Mouse (Mus musculus) midbrain, postnatal 0 days (tissue): ENCODE results near the gene Lasp1. TPM values are rescaled to one million over a fixed set of nuclear protein-coding genes. Genes with fewer than 3 reads are reported as not detected.

Source experiments
- ATAC-seq: fragments of 200-750 bp; cut with Nextera tagmentation; 2 replicates; pipeline ENCODE4 v1.8.0; 2017; ENCODE audit warnings: moderate number of reproducible peaks, mild to moderate bottlenecking, moderate TSS enrichment, moderate library complexity; ENCODE audit not compliant: low FRiP score
- DNase-seq: peaks from one replicate; pipeline ENCODE4 v3.0.0-alpha.2; 2015; ENCODE audit warnings: low spot score
- H3K27ac ChIP-seq: fragments of 300-500 bp; sonication (generic); 2 replicates; pipeline ENCODE4 v1.5.1; 2014; ENCODE audit warnings: low read depth, mild to moderate bottlenecking, low read length, mixed read lengths
- H3K27me3 ChIP-seq: fragments of 300-500 bp; sonication (generic); 2 replicates; pipeline ENCODE4 v1.6.1; 2014; ENCODE audit warnings: low read length, control low read depth, mixed read lengths; ENCODE audit not compliant: insufficient read depth
- H3K36me3 ChIP-seq: fragments of 300-500 bp; sonication (generic); 2 replicates; pipeline ENCODE4 v1.6.1; 2014; ENCODE audit warnings: low read length, control low read depth, mixed read lengths; ENCODE audit not compliant: insufficient read depth
- H3K4me1 ChIP-seq: fragments of 300-500 bp; sonication (generic); 2 replicates; pipeline ENCODE4 v1.6.1; 2014; ENCODE audit warnings: mild to moderate bottlenecking, control low read depth, antibody characterized with exemption, low read length, mixed read lengths; ENCODE audit not compliant: insufficient read depth
- H3K4me2 ChIP-seq: fragments of 300-500 bp; sonication (generic); 2 replicates; pipeline ENCODE4 v1.6.1; 2014; ENCODE audit warnings: low read depth, mild to moderate bottlenecking, low read length, mixed read lengths; ENCODE audit not compliant: poor library complexity, severe bottlenecking
- H3K4me3 ChIP-seq: fragments of 300-500 bp; sonication (generic); 2 replicates; pipeline ENCODE4 v1.5.1; 2014; ENCODE audit warnings: low read depth, mild to moderate bottlenecking, low read length, moderate library complexity
- H3K9ac ChIP-seq: fragments of 300-500 bp; sonication (generic); replicated peaks from 2 replicates; pipeline ENCODE4 v1.6.1; 2014; ENCODE audit warnings: mild to moderate bottlenecking, low read length, moderate library complexity, mixed read lengths; ENCODE audit not compliant: poor library complexity, severe bottlenecking
- H3K9me3 ChIP-seq: fragments of 300-500 bp; sonication (generic); 2 replicates; pipeline ENCODE4 v1.6.1; 2016; ENCODE audit warnings: low read length, control low read depth
- CTCF ChIP-seq: IDR thresholded peaks from 2 replicates; pipeline ENCODE4 v1.5.1; 2016; ENCODE audit warnings: antibody characterized with exemption, mild to moderate bottlenecking
- WGBS: fragments of 180-500 bp; shearing (Covaris S2); extraction: QIAGEN DNeasy Blood & Tissue Kit; methylation state at CpG from one replicate; pipeline ENCODE4 v1.1.7; 2014; 5-methylcytosine and 5-hydroxymethylcytosine counted together
- polyA plus RNA-seq: library from polyadenylated mRNA; unstranded; fragments of >200 nt; fragmentation: Nextera tagmentation; extraction: Ambion mirVana; gene quantifications from 2 replicates; pipeline ENCODE4 v1.2.1, GENCODE M21; 2015
- total RNA-seq: library from RNA; depleted of rRNA; stranded (reverse); fragments of >200 nt; gene quantifications from 2 replicates; pipeline ENCODE4 v1.2.3, GENCODE M21; 2014

The Lasp1 gene
- total and polyA plus RNA-seq, 2 experiments from 2014 or later = 179 to 206 TPM

DNA sequence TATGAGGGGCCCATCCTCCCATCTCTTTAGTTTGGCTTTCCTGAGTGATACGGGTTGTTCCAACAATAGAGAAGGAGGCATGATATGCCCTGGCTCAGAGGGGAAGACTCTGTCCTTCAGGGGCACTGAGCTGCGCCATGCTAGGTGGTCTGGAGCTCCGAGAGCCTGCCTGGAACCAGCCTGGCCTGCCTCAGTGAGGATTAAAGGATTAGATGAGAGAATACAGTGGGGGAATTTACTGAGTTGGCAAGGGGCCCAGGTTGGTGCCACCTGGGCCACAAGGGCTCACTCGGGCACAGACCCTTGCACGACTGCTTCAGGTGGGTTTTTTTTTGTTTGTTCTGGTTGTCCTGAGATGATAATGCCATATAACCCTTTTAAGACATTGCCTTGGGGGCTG lies 17.4 kb downstream of the Lasp1 start:
- no peak overlapping the region for H3K9ac ChIP-seq
- H3K9me3 ChIP-seq = no peaks in the 10 kb centered on the region
- H3K4me1 ChIP-seq = peaks cover 27% of the 10 kb centered on the region
- H3K27ac ChIP-seq = 0 out of 2 replicates have a peak overlapping the region, but pooled peaks have one; percentile 21
- no peak overlapping the region for H3K4me3 ChIP-seq
- no peak for DNase-seq
- WGBS = 33% methylated on average over 5 of the region's 5 CpGs
- no peak overlapping the region for H3K4me2 ChIP-seq
- no peak for ATAC-seq
- TF ChIP-seq CTCF = no peak
- peaks cover 47% of the 10 kb centered on the region for H3K36me3 ChIP-seq
- no peaks in the 10 kb centered on the region for H3K27me3 ChIP-seq

DNA sequence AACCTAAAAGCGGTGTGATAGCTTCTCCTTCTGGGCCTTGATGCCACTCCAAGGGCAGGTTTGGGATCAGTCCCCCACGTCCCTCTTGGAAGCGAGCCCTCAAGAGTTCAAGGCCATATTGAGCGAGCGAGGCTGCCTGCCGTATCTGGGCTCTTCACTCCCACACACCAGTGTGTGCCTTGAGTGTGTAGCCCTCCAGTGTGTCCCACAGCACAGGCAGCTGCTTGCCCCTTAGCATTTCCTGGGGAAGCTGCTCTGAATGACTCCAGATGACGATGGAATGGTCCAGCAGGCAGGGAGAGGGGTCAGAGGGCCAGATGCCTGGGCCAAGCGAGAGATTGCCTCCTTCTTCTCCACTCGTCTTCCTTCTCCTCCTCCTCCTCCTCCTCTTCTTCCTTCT lies 18.1 kb downstream of the Lasp1 start:
- peaks cover 53% of the 10 kb centered on the region for H3K36me3 ChIP-seq
- H3K27ac ChIP-seq = no peak overlapping the region
- DNase-seq (no peak), ATAC-seq (no peak)
- no peaks in the 10 kb centered on the region for H3K9me3 ChIP-seq
- 68% methylated on average over 9 of the region's 9 CpGs for WGBS
- no peak for TF ChIP-seq CTCF
- no peak overlapping the region for H3K9ac ChIP-seq
- no peaks in the 10 kb centered on the region for H3K27me3 ChIP-seq
- H3K4me2 ChIP-seq = no peak overlapping the region
- no peak overlapping the region for H3K4me3 ChIP-seq
- peaks cover 20% of the 10 kb centered on the region for H3K4me1 ChIP-seq

GRCm38 (mm10) chr11:97817379-97817778 lies 18.6 kb downstream of the Lasp1 start:
- no peaks in the 10 kb centered on the region for H3K9me3 ChIP-seq
- peaks cover 15% of the 10 kb centered on the region for H3K4me1 ChIP-seq
- DNase-seq (no peak), ATAC-seq (no peak)
- no peak overlapping the region for H3K27ac ChIP-seq
- 45% methylated on average over 5 of the region's 5 CpGs for WGBS
- no peak overlapping the region for H3K4me2 ChIP-seq
- H3K9ac ChIP-seq = no peak overlapping the region
- no peaks in the 10 kb centered on the region for H3K27me3 ChIP-seq
- H3K36me3 ChIP-seq = peaks cover 53% of the 10 kb centered on the region
- TF ChIP-seq CTCF = no peak
- no peak overlapping the region for H3K4me3 ChIP-seq

DNA sequence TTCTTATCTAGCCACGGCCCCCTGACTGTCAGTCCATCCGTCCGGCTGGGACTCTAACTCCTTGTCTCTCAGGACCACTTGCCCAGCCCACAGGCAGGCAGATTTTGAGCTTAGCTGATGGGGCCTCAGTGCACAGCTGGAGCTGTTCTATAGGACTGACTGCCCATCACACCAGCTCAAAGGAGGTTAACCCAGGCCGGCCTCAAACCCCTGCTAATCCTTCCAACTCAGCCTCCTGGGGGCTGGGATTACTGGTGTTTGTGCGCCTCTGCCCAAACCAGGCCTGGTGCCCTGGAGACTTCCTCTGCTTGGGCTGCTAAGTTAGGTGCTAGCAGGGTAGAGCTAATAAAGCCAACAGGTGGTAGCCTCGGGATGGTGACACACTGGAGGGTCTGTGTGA lies 19.2 kb downstream of the Lasp1 start:
- no peak for TF ChIP-seq CTCF
- WGBS = 19% methylated on average over 6 of the region's 6 CpGs
- Histone ChIP-seq H3K9ac (no peak overlapping the region), H3K4me3 (no peak overlapping the region), H3K9me3 (no peaks in the 10 kb centered on the region), H3K4me1 (peaks cover 9% of the 10 kb centered on the region), H3K4me2 (no peak overlapping the region), H3K27ac (0 out of 2 replicates have a peak overlapping the region, but pooled peaks have one; percentile 47), H3K27me3 (no peaks in the 10 kb centered on the region), H3K36me3 (peaks cover 53% of the 10 kb centered on the region)
- DNase-seq = no peak
- ATAC-seq = no peak

DNA sequence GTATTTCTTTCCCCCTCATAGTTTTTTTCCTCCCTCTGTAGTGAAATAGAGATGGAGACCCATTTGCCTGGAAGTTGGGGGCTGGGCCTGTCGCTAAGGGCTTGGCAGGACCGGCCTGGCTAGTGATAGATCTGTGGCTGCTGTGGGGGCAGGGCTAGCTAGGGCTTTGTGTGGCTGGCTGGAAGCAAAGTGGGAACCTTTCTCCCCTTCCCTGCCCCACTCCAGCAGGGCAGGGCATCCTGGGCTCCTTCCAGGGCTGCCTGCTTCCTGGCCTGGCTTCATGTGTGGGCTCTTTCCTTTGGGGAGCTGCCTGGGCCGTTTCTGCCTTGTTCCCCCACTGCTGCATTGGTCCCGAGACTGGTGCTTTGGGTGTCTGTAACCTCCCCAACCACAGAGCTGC lies 19.8 kb downstream of the Lasp1 start:
- ATAC-seq = peak; percentile 70
- H3K4me1 ChIP-seq = peaks cover 4% of the 10 kb centered on the region; the same call in 1 of the 2 replicates
- no peak for TF ChIP-seq CTCF
- H3K27me3 ChIP-seq = no peaks in the 10 kb centered on the region
- no peak overlapping the region for H3K4me3 ChIP-seq
- H3K9ac ChIP-seq = no peak overlapping the region
- peak overlapping the region; percentile 47; the same call in 1 of the 2 replicates for H3K27ac ChIP-seq
- H3K4me2 ChIP-seq = no peak overlapping the region
- H3K9me3 ChIP-seq = no peaks in the 10 kb centered on the region
- H3K36me3 ChIP-seq = peaks cover 57% of the 10 kb centered on the region
- DNase-seq = peak; percentile 81
- WGBS = 13% methylated on average over 4 of the region's 4 CpGs

- Histone ChIP-seq H3K27ac (peak overlapping the region; percentile 47; the same call in 1 of the 2 replicates), H3K9me3 (no peaks in the 10 kb centered on the region), H3K4me1 (no peaks in the 10 kb centered on the region), H3K4me2 (no peak overlapping the region), H3K4me3 (no peak overlapping the region), H3K27me3 (no peaks in the 10 kb centered on the region), H3K36me3 (peaks cover 59% of the 10 kb centered on the region), H3K9ac (no peak overlapping the region)
- WGBS = 50% methylated on average over 4 of the region's 4 CpGs
- no peak for TF ChIP-seq CTCF
- DNase-seq (no peak), ATAC-seq (no peak)
Measured at GRCm38 (mm10) chr11:97819102-97819501, 20.3 kb downstream of the Lasp1 start.
